Mouse (Mus musculus) midbrain, embryonic 10.5 days (tissue): ENCODE measurements around the gene Myo1h. TPM values are rescaled to one million over a fixed set of nuclear protein-coding genes. Genes with fewer than 3 reads are reported as not detected.
A peak's percentile ranks its signal among the peaks of the same experiment; 100 is the strongest.

Experiments
- DNase-seq: peaks from one replicate; pipeline ENCODE4 v3.0.0-alpha.2; 2017; ENCODE audit warnings: low spot score
- H3K27ac ChIP-seq: fragments of 300-500 bp; sonication (generic); replicated peaks from 2 replicates; pipeline ENCODE4 v1.5.1; 2016; ENCODE audit warnings: mild to moderate bottlenecking
- H3K27me3 ChIP-seq: fragments of 300-500 bp; sonication (generic); 2 replicates; pipeline ENCODE4 v1.6.1; 2016; ENCODE audit warnings: low read depth, mild to moderate bottlenecking; ENCODE audit not compliant: poor library complexity, severe bottlenecking
- H3K36me3 ChIP-seq: fragments of 300-500 bp; sonication (generic); 2 replicates; pipeline ENCODE4 v1.6.1; 2016; ENCODE audit warnings: mild to moderate bottlenecking, moderate library complexity
- H3K4me1 ChIP-seq: fragments of 300-500 bp; sonication (generic); 2 replicates; pipeline ENCODE4 v1.6.1; 2016
- H3K4me3 ChIP-seq: fragments of 300-500 bp; sonication (generic); 2 replicates; pipeline ENCODE4 v1.5.1; 2016; ENCODE audit warnings: mild to moderate bottlenecking, moderate library complexity
- H3K9me3 ChIP-seq: fragments of 300-500 bp; sonication (generic); replicated peaks from 2 replicates; pipeline ENCODE4 v1.6.1; 2016; ENCODE audit warnings: mild to moderate bottlenecking
- WGBS: fragments of 180-500 bp; shearing (Covaris S2); methylation state at CpG from one replicate; pipeline ENCODE4 v1.1.7; 2016; 5-methylcytosine and 5-hydroxymethylcytosine counted together
- polyA plus RNA-seq: library from polyadenylated mRNA; unstranded; fragments of >200 nt; fragmentation: Nextera tagmentation; extraction: Ambion mirVana; gene quantifications from 2 replicates; pipeline ENCODE4 v1.2.1, GENCODE M21; 2016

Myo1h gene
- polyA plus RNA-seq, 1 experiment from 2014 or later = 0.75 TPM

GRCm38 (mm10) chr5:114383184-114383904 is 94.4 kb downstream of the Myo1h start:
- peak; percentile 50 for DNase-seq
- Histone ChIP-seq H3K27ac (no peak overlapping the region), H3K36me3 (peaks cover 54% of the 10 kb centered on the region), H3K9me3 (no peaks in the 10 kb centered on the region), H3K4me3 (no peak overlapping the region), H3K4me1 (peaks cover 32% of the 10 kb centered on the region), H3K27me3 (no peaks in the 10 kb centered on the region)
- WGBS = 84% methylated on average over 9 of the region's 9 CpGs

- DNase-seq = no peak
- Histone ChIP-seq H3K9me3 (no peaks in the 10 kb centered on the region), H3K36me3 (peaks cover 65% of the 10 kb centered on the region), H3K27me3 (no peaks in the 10 kb centered on the region), H3K4me3 (no peak overlapping the region), H3K27ac (no peak overlapping the region), H3K4me1 (peaks cover 21% of the 10 kb centered on the region)
- 93% methylated on average over 8 of the region's 8 CpGs for WGBS
These were observed 95.5 kb downstream of the Myo1h start for GRCm38 (mm10) chr5:114384448-114384847.

- no peaks in the 10 kb centered on the region for H3K4me1 ChIP-seq
- no peak overlapping the region for H3K4me3 ChIP-seq
- peaks cover 100% of the 10 kb centered on the region for H3K36me3 ChIP-seq
- H3K9me3 ChIP-seq = no peaks in the 10 kb centered on the region
- H3K27me3 ChIP-seq = no peaks in the 10 kb centered on the region
- H3K27ac ChIP-seq = no peak overlapping the region
- WGBS = 88% methylated on average over 9 of the region's 9 CpGs
- no peak for DNase-seq
These were observed 104.2 kb downstream of the Myo1h start for GRCm38 (mm10) chr5:114393169-114393568.

- DNase-seq = no peak
These were observed 117.6 kb downstream of the Myo1h start for GRCm38 (mm10) chr5:114406592-114406991.

GRCm38 (mm10) chr5:114407269-114407668 is 118.3 kb downstream of the Myo1h start:
- Histone ChIP-seq H3K4me3 (no peak overlapping the region), H3K9me3 (no peaks in the 10 kb centered on the region), H3K4me1 (no peaks in the 10 kb centered on the region), H3K27me3 (no peaks in the 10 kb centered on the region), H3K27ac (no peak overlapping the region), H3K36me3 (peaks cover 100% of the 10 kb centered on the region)
- DNase-seq = no peak
- 91% methylated on average over 10 of the region's 10 CpGs for WGBS

More at GRCm38 (mm10) chr5:114406592-114406991, 117.6 kb downstream of the Myo1h start:
- peaks cover 100% of the 10 kb centered on the region for H3K36me3 ChIP-seq
- no peak overlapping the region for H3K4me3 ChIP-seq
- H3K27me3 ChIP-seq = no peaks in the 10 kb centered on the region
- H3K9me3 ChIP-seq = no peaks in the 10 kb centered on the region
- no peaks in the 10 kb centered on the region for H3K4me1 ChIP-seq
- H3K27ac ChIP-seq = no peak overlapping the region
- 93% methylated on average over 14 of the region's 14 CpGs for WGBS

GRCm38 (mm10) chr5:114407810-114408209 is 118.8 kb downstream of the Myo1h start:
- Histone ChIP-seq H3K27me3 (no peaks in the 10 kb centered on the region), H3K4me3 (no peak overlapping the region), H3K9me3 (no peaks in the 10 kb centered on the region), H3K27ac (no peak overlapping the region), H3K36me3 (peaks cover 100% of the 10 kb centered on the region), H3K4me1 (no peaks in the 10 kb centered on the region)
- 92% methylated on average over 9 of the region's 9 CpGs for WGBS
- no peak for DNase-seq

- no peak for DNase-seq
- H3K36me3 ChIP-seq = peaks cover 100% of the 10 kb centered on the region
- H3K4me1 ChIP-seq = no peaks in the 10 kb centered on the region
- no peaks in the 10 kb centered on the region for H3K27me3 ChIP-seq
- H3K27ac ChIP-seq = no peak overlapping the region
- 93% methylated on average over 11 of the region's 11 CpGs for WGBS
- H3K9me3 ChIP-seq = no peaks in the 10 kb centered on the region
- H3K4me3 ChIP-seq = no peak overlapping the region
These were observed 119.9 kb downstream of the Myo1h start for GRCm38 (mm10) chr5:114408846-114409245.

- H3K4me1 ChIP-seq = no peaks in the 10 kb centered on the region
- peaks cover 100% of the 10 kb centered on the region for H3K36me3 ChIP-seq
- no peak overlapping the region for H3K4me3 ChIP-seq
These were observed 121.5 kb downstream of the Myo1h start for GRCm38 (mm10) chr5:114410429-114410828.

GRCm38 (mm10) chr5:114412361-114412998 is 123.5 kb downstream of the Myo1h start:
- Histone ChIP-seq H3K27me3 (no peaks in the 10 kb centered on the region), H3K36me3 (peaks cover 100% of the 10 kb centered on the region), H3K4me1 (no peaks in the 10 kb centered on the region), H3K9me3 (no peaks in the 10 kb centered on the region), H3K4me3 (no peak overlapping the region), H3K27ac (no peak overlapping the region)
- 84% methylated on average over 23 of the region's 23 CpGs for WGBS
- no peak for DNase-seq

More at GRCm38 (mm10) chr5:114410429-114410828, 121.5 kb downstream of the Myo1h start:
- Histone ChIP-seq H3K27ac (no peak overlapping the region), H3K27me3 (no peaks in the 10 kb centered on the region), H3K9me3 (no peaks in the 10 kb centered on the region)
- no peak for DNase-seq
- 93% methylated on average over 13 of the region's 13 CpGs for WGBS

- 80% methylated on average over 16 of the region's 16 CpGs for WGBS
- Histone ChIP-seq H3K27ac (no peak overlapping the region), H3K4me1 (no peaks in the 10 kb centered on the region), H3K9me3 (no peaks in the 10 kb centered on the region), H3K27me3 (no peaks in the 10 kb centered on the region), H3K36me3 (peaks cover 100% of the 10 kb centered on the region), H3K4me3 (no peak overlapping the region)
- no peak for DNase-seq
These were observed 124.2 kb downstream of the Myo1h start for GRCm38 (mm10) chr5:114413067-114413735.
